Mouse (Mus musculus): ENCODE data around the gene Parp4. TPM values are rescaled to one million over a fixed set of nuclear protein-coding genes. Genes with fewer than 3 reads are reported as not detected.

Parp4 gene
- polyA plus RNA-seq, 1 experiment from 2014 or later: 10.6 TPM

- Histone ChIP-seq H3K36me3 (ENCODE audit: insufficient read depth, low read length) (peaks cover 34% of the 10 kb centered on the region), H3K9me3 (ENCODE audit: low read length) (no peaks in the 10 kb centered on the region), H3K27ac (ENCODE audit: low read length) (no peak overlapping the region), H3K4me3 (ENCODE audit: low read depth, low read length) (no peak overlapping the region), H3K27me3 (replicated peaks; ENCODE audit: insufficient read depth, low read length) (no peaks in the 10 kb centered on the region), H3K4me1 (ENCODE audit: insufficient read depth, low read depth, low read length) (no peaks in the 10 kb centered on the region), H3K4me2 (replicated peaks; ENCODE audit: low read depth, low read length) (no peak overlapping the region), H3K9ac (replicated peaks; ENCODE audit: low read depth) (no peak overlapping the region)
- ATAC-seq: peak; percentile 46; the same call in 1 of the 2 replicates
- no peak for TF ChIP-seq EP300 (IDR thresholded peaks at IDR 0.05)
- peak; percentile 86 for TF ChIP-seq CTCF (IDR thresholded peaks at IDR 0.05)
- 44% methylated on average over 6 of the region's 6 CpGs for WGBS
- peak; percentile 67 for DNase-seq (ENCODE audit: low spot score)
Measured at GRCm38 (mm10) chr14:56598759-56599158, 23.3 kb downstream of the Parp4 start.

- DNase-seq (ENCODE audit: low spot score) (no peak), ATAC-seq (no peak)
- Histone ChIP-seq H3K36me3 (ENCODE audit: insufficient read depth, low read length) (peaks cover 20% of the 10 kb centered on the region), H3K9me3 (ENCODE audit: low read length) (no peaks in the 10 kb centered on the region), H3K4me2 (replicated peaks; ENCODE audit: low read depth, low read length) (no peak overlapping the region), H3K4me1 (ENCODE audit: insufficient read depth, low read depth, low read length) (no peaks in the 10 kb centered on the region), H3K27ac (ENCODE audit: low read length) (no peak overlapping the region), H3K27me3 (replicated peaks; ENCODE audit: insufficient read depth, low read length) (no peaks in the 10 kb centered on the region), H3K4me3 (ENCODE audit: low read depth, low read length) (no peak overlapping the region), H3K9ac (replicated peaks; ENCODE audit: low read depth) (no peak overlapping the region)
- 60% methylated on average over 9 of the region's 9 CpGs for whole genome bisulfite sequencing
- TF ChIP-seq EP300 (IDR thresholded peaks at IDR 0.05) (no peak), CTCF (IDR thresholded peaks at IDR 0.05) (no peak)
Measured at GRCm38 (mm10) chr14:56602069-56602468, 26.6 kb downstream of the Parp4 start.

DNA sequence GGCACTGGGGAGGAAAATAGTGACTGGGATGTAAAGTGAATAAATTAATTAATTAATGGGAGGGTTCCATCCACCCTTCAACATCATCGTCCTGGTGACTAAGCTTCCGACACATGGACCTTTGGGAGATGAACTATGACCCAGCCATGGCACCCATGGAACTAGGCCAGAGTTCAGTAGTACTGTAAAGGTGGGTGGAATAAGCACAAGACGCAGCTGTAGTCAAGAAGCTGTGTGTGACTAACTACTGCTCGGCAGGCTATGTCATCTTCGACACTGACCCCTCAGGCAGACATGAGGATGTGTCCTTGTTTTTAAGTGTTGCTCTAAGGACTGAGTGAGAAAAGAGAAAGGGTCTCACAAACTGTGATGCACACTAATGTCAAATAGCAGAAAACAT is 29.0 kb downstream of the Parp4 start:
- TF ChIP-seq CTCF (IDR thresholded peaks at IDR 0.05) (no peak), EP300 (IDR thresholded peaks at IDR 0.05) (no peak)
- Histone ChIP-seq H3K9ac (replicated peaks; ENCODE audit: low read depth) (no peak overlapping the region), H3K4me2 (replicated peaks; ENCODE audit: low read depth, low read length) (no peak overlapping the region), H3K4me3 (ENCODE audit: low read depth, low read length) (no peak overlapping the region), H3K27me3 (replicated peaks; ENCODE audit: insufficient read depth, low read length) (no peaks in the 10 kb centered on the region), H3K9me3 (ENCODE audit: low read length) (no peaks in the 10 kb centered on the region), H3K27ac (ENCODE audit: low read length) (no peak overlapping the region), H3K36me3 (ENCODE audit: insufficient read depth, low read length) (peaks cover 16% of the 10 kb centered on the region), H3K4me1 (ENCODE audit: insufficient read depth, low read depth, low read length) (no peaks in the 10 kb centered on the region)
- no peak for DNase-seq (ENCODE audit: low spot score)
- no peak for ATAC-seq
- WGBS: 93% methylated on average over 5 of the region's 5 CpGs

DNA sequence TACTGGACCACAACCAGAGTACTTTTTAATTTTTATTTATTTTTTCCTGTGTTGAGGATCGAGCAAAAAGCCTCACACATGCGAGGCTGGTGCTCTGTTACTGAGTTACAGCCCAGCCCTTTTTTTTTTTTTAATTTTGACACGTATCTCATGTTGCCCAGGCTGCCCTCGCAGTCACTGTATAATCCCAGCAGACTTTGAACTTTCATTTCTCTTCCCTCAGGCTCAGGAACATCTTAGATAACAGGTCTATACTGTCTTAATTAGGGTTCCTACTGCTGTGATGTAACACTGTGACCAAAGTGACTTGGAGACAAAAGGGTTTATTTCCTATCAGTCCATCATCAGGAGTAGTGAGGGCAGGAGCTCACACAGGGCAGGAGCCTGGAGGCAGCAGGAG is 29.7 kb downstream of the Parp4 start:
- H3K4me1 ChIP-seq (ENCODE audit: insufficient read depth, low read depth, low read length): no peaks in the 10 kb centered on the region
- H3K4me2 ChIP-seq (replicated peaks; ENCODE audit: low read depth, low read length): no peak overlapping the region
- 77% methylated on average over 4 of the region's 4 CpGs for WGBS
- ATAC-seq: no peak
- no peak for TF ChIP-seq EP300 (IDR thresholded peaks at IDR 0.05)
- no peak for TF ChIP-seq CTCF (IDR thresholded peaks at IDR 0.05)
- no peaks in the 10 kb centered on the region for H3K9me3 ChIP-seq (ENCODE audit: low read length)
- H3K27me3 ChIP-seq (replicated peaks; ENCODE audit: insufficient read depth, low read length): no peaks in the 10 kb centered on the region
- H3K36me3 ChIP-seq (ENCODE audit: insufficient read depth, low read length): peaks cover 16% of the 10 kb centered on the region; the same call in 1 of the 2 replicates
- no peak overlapping the region for H3K9ac ChIP-seq (replicated peaks; ENCODE audit: low read depth)
- H3K4me3 ChIP-seq (ENCODE audit: low read depth, low read length): no peak overlapping the region
- no peak for DNase-seq (ENCODE audit: low spot score)
- H3K27ac ChIP-seq (ENCODE audit: low read length): no peak overlapping the region

DNA sequence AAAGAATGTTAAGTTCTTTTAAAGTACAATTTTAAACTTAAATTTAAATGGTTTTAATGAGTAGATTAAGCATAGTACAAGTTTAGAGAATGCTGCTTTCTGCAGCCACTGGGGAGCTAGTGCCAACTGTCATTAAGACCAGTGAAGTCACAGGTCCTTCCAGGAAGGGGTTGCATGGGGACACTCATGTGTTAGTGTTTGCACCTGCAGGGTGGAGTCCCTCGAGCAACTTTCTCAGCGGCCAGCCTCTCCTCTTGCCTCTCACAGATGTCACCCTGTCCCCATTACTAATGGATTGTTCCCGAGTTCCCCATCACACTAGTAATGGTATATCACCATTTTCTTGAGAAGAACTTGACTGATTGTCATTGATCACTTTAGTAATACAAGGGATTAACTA is 37.8 kb downstream of the Parp4 start:
- Histone ChIP-seq H3K36me3 (ENCODE audit: insufficient read depth, low read length) (peaks cover 53% of the 10 kb centered on the region), H3K27ac (ENCODE audit: low read length) (no peak overlapping the region), H3K4me2 (replicated peaks; ENCODE audit: low read depth, low read length) (no peak overlapping the region), H3K4me1 (ENCODE audit: insufficient read depth, low read depth, low read length) (no peaks in the 10 kb centered on the region), H3K9ac (replicated peaks; ENCODE audit: low read depth) (no peak overlapping the region), H3K4me3 (ENCODE audit: low read depth, low read length) (no peak overlapping the region), H3K27me3 (replicated peaks; ENCODE audit: insufficient read depth, low read length) (no peaks in the 10 kb centered on the region), H3K9me3 (ENCODE audit: low read length) (no peaks in the 10 kb centered on the region)
- WGBS: 70% methylated on average over 3 of the region's 3 CpGs
- DNase-seq (ENCODE audit: low spot score) (no peak), ATAC-seq (no peak)
- TF ChIP-seq CTCF (IDR thresholded peaks at IDR 0.05): no peak
- no peak for TF ChIP-seq EP300 (IDR thresholded peaks at IDR 0.05)

GRCm38 (mm10) chr14:56617470-56617869 is 42.1 kb downstream of the Parp4 start:
- whole genome bisulfite sequencing: 37% methylated on average over 1 of the region's 1 CpGs
- H3K27ac ChIP-seq (ENCODE audit: low read length): no peak overlapping the region

GRCm38 (mm10) chr14:56620425-56620824 is 45.0 kb downstream of the Parp4 start:
- TF ChIP-seq EP300 (IDR thresholded peaks at IDR 0.05) (0 out of 2 replicates have a peak, but pooled peaks have one; percentile 24), CTCF (IDR thresholded peaks at IDR 0.05) (no peak)
- Histone ChIP-seq H3K9me3 (ENCODE audit: low read length) (no peaks in the 10 kb centered on the region), H3K9ac (replicated peaks; ENCODE audit: low read depth) (no peak overlapping the region), H3K4me2 (replicated peaks; ENCODE audit: low read depth, low read length) (no peak overlapping the region), H3K27ac (ENCODE audit: low read length) (0 out of 2 replicates have a peak overlapping the region, but pooled peaks have one; percentile 27), H3K4me3 (ENCODE audit: low read depth, low read length) (no peak overlapping the region), H3K4me1 (ENCODE audit: insufficient read depth, low read depth, low read length) (no peaks in the 10 kb centered on the region), H3K27me3 (replicated peaks; ENCODE audit: insufficient read depth, low read length) (no peaks in the 10 kb centered on the region), H3K36me3 (ENCODE audit: insufficient read depth, low read length) (peaks cover 33% of the 10 kb centered on the region)
- WGBS: 49% methylated on average over 8 of the region's 8 CpGs
- ATAC-seq (peak; percentile 88), DNase-seq (ENCODE audit: low spot score) (peak; percentile 61)

More at GRCm38 (mm10) chr14:56617470-56617869, 42.1 kb downstream of the Parp4 start:
- DNase-seq (ENCODE audit: low spot score) (peak; percentile 56), ATAC-seq (peak; percentile 84)
- TF ChIP-seq EP300 (IDR thresholded peaks at IDR 0.05): no peak
- TF ChIP-seq CTCF (IDR thresholded peaks at IDR 0.05): no peak
- Histone ChIP-seq H3K4me2 (replicated peaks; ENCODE audit: low read depth, low read length) (no peak overlapping the region), H3K36me3 (ENCODE audit: insufficient read depth, low read length) (peaks cover 35% of the 10 kb centered on the region), H3K4me1 (ENCODE audit: insufficient read depth, low read depth, low read length) (no peaks in the 10 kb centered on the region), H3K27me3 (replicated peaks; ENCODE audit: insufficient read depth, low read length) (no peaks in the 10 kb centered on the region), H3K9me3 (ENCODE audit: low read length) (no peaks in the 10 kb centered on the region), H3K4me3 (ENCODE audit: low read depth, low read length) (no peak overlapping the region), H3K9ac (replicated peaks; ENCODE audit: low read depth) (no peak overlapping the region)
